Mouse (Mus musculus) megakaryocyte, adult 5-6 weeks (primary cell): Measurements from ENCODE around the gene Med31. TPM values are rescaled to one million over a fixed set of nuclear protein-coding genes. Genes with fewer than 3 reads are reported as not detected.
"Not testable (repeated sequence)": the region's sequence is repeated elsewhere in the genome, so short reads cannot be mapped to it uniquely, and the experiment has no call there.

Source experiments
- ATAC-seq: 2 replicates; pipeline ENCODE4 v1.8.0; 2016; ENCODE audit warnings: mild to moderate bottlenecking, inconsistent platforms; ENCODE audit not compliant: poor library complexity, severe bottlenecking
- total RNA-seq, 2 experiments: library from RNA; stranded (forward) in 1 of 2; stranded (reverse) in 1 of 2; fragments of 153-499, 151-499 nt in 1 of 2; fragments of 221-1000, 200-1000 nt in 1 of 2; gene quantifications; 2 replicates each; pipeline versions ENCODE4 v1.2.3 to v1.2.4; 2015 to 2017

Gene Med31
- total RNA-seq, 2 experiments from 2014 or later, result 19.3 to 26.1 TPM

DNA sequence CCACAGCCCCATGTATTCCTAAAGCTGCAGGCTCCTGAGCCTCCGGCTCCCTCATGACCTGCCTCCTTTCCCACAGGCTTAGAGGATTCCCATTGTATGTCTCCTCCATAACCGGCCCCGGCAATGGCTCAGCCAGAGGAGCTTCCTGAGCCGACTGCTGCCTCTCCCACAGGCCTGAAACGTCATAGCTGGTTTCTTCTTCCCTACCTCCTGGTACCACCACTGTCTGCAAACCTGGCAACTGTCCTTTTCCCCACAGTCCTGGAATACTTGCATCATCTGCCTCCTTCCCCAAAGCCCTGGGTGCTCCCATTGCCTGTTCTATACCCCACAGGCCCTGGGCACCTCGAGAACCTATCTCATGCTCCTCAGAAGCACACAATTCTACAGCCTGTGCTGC, 10.1 kb downstream of the Med31 start:
- no peak for ATAC-seq

DNA sequence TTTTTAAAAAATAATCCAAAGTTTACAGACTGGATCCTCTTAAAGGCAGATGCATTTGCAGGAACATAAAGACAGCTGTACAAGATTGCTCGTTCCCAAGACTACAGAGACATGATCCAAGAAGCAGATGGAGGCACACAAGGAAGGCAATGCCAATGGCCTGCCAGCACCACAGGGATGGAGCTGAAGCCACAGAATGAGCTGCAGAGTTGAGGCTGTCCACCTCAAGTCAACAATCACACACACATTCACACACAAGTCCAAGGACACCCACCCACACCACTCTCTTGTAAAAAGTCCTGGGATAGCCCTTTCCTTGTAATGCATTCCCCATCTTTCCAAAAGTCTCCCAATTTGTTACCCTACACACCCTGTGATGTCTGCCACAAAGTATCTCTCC, 12.0 kb downstream of the Med31 start:
- no peak for ATAC-seq

DNA sequence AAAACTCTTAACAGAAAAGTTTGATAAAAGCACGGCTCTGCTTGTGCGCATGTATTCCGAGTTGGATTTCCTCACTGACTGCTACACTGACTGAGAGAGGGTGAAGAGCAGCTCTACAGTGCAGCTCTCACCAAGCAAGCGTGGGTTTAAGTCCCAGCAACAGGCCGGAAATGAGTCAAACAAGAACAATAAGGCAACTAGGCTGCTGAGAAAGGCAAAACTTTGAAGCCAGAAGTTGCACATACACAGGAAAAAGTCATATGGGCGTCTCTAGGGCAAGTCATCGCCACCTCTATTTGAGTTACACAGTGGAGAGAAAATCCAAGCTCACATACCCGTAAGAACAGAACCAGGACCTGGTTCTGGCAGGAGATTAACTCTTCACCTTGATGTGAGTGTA, 18.9 kb downstream of the Med31 start:
- ATAC-seq, result no peak

DNA sequence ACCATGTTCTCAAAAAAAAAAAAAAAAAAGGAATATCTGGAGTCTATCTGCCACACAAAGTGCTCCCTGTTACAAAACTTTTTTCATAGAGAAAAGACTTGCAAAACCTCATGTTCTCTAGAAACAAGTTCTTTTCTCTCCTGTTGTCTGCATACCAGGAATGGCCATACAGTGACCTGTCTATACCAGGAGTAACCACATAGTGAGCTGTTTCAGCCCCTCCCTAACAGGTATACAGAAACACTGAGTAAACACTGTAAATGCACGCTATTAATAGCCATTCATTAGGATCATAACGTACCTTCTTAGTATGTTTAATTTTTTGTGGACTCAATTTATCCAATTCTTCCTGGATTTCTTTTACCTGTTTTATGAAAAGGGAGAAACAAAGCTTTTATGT, 21.1 kb downstream of the Med31 start:
- no peak for ATAC-seq

DNA sequence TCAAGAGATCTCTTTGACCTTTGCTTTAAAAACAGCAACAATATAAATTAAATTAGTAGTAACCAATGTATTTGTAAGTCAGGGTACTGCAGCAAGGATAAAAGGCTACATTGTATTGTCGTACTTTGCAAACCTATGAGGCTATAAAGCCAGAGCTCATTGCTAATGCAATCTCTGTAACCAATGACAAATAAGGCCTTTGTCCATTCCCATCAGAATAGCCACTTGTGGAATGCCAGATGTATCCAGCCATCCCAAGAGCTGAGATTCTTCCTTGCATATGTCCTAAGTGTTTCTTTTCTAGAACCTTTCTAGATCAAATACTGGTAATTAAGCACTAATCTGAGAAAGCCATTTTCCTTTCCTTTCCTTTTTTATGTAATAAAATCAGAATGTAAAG, 24.5 kb downstream of the Med31 start:
- ATAC-seq, result no peak

DNA sequence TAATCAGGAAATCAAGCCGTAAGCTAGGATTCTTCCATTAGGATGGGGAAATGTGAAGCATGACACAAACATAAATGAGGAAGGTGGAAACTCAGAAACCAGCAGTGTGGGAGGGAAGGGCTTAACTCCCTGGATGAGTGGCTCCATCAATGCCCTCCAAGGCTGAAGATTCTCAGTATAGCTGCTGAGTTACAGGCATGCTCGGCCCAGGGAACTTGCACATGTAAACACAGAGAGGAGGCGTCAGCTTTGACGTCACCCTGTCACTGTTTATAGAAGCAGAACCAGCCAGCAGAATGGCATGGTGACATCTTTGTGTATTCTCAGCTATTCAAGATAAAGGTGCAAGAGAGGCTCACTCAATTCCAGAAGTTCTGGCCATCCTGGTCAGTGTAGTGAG, 31.1 kb downstream of the Med31 start:
- no peak for ATAC-seq

DNA sequence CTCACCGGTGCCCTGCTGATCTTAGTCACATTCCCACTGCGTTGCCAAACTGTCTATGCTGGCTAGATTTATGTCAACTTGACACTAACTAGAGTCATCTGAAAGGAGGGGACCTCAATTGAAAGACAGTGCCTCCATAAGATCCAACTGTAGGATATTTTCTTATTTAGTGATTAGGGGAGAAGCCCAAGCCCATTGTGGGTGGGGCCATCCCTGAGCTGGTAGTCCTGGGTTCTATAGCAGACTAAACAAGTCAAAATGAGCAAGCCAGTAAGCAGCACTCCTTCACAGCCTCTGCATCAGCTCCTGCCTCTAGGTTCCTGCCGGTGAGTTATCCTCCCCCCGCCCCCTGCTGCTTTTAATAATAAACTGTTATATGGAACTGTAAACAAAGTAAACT, 34.3 kb downstream of the Med31 start:
- ATAC-seq, result no peak

DNA sequence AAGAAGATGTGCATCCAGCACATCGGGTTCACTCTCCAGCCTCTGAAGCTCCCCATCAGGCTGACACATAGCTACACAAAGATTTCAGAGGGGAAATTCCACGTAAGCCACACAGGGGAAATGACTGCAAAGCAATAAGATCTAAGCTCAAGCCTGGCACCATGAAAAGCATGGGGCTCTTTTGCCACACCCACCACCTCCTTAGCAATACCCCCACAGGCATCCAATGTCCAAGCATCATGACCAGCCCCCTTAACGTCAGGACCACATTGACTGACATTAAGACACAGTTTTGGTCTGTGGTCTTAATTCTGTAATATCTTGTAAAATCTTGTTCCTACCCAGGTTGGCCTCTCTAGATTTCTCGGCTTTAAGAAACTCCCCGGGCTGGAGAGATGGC, 34.8 kb downstream of the Med31 start:
- ATAC-seq, result no peak

DNA sequence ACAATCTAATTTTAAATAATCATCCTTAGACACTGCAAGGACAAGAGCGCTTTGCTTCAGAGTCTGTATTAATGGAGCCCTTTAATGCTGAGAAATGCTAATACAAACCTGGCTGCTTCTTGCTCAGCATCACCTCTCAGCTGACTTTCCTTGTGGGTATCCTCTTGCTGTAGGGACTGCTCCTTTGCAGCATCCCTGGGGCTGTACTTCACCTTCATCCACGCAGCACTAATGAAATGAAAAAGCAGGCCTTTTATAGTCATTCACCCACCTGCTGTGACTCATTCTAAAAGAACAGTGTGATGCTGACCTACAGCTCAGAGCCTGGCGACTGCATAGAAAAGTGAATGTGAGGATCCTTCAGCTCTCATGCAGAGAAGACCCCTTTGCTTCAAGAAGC, 38.8 kb downstream of the Med31 start:
- no peak for ATAC-seq

DNA sequence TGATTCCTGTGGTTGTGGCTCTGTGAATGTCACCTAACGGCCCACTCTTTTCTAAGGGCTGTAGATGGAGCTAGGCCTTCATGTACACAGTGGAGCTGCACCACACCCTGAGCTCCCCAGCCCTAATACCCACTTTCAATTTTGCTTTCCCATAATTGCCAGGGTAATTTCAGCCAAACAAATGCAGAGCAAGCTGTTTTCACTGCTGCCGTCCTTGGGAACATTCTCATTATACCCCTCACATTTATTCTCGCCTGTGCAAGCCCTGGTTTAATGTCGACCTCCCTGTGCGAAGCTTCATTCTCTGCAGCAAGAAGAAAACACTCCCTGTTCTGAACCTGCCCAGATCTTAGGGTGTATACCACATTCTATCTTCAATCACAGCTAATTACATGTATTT, 39.4 kb downstream of the Med31 start:
- ATAC-seq, result no peak

DNA sequence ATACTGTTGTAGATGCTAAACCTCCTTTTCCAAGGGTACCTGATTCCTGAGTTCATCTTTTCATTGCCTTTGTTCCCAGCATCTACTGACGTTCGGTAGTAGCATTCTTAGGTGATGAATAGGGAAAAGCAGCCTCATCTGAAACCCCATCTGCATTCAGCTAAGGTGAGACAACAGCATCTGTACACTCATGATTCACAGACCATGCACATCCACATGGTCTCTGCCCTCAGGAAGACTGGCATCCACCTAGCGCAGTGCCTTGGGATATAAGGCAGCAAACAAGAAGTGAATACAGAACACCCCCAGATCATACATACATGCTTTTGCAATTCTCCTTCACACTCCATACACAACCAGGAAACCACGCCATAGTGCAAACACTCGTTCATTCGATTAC, 40.7 kb downstream of the Med31 start:
- ATAC-seq, result no peak

DNA sequence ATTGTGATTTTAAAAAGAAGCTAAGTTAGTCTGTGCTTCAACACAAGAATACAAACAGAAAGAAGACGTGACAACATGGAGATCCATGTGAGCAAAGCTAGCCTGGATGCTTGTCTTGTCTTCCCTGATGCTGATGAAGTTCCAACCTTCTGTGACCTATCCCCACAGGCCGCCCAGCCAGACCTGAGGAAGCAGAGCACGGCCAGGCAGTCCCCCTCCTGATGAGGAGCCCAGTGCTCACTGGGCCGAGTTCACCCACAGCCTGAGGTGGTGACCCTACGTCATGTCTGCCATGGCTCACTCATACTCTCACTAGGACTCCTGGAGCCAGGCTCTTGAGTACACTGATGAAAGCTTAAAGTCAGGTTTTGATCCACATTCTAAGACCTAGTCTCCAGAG, 41.9 kb downstream of the Med31 start:
- no peak for ATAC-seq

DNA sequence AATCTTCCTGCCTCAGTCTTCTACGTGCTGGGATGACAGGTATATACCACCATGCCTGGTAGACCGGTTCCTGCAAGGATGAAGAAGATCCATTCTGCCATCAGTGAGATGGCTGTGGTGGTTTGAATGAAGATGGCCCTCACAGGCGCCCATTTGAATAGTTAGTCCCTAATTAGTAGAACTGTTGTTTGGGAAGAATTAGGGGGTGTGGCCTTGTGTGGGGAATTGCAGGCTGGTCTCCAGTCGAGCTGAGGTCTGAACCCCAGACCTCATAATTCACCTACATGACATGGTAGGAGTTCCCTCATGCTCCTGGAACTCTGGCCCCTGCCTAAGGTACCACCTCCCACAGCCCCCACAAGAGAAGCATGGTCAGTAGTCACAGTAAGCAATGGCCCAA, 43.5 kb downstream of the Med31 start:
- not testable (repeated sequence) for ATAC-seq

DNA sequence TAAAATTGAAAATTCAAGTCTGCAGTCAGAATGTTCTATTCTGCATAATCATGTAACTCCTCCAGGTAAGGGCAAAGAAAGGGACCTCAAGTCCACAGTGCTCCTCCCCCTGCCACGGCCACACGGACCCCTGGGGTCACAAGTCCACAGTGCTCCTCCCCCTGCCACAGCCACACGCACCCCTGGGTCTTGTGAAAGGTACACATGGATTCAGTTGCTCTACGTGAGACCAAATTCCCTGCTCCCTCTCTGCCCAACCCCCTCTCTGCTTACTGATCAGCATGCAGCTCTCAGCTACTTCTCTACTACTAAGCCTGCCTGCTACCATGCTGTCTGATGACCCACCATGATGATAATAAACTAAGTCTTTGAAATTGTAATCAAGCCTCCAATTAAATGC, 45.5 kb downstream of the Med31 start:
- ATAC-seq, result no peak

DNA sequence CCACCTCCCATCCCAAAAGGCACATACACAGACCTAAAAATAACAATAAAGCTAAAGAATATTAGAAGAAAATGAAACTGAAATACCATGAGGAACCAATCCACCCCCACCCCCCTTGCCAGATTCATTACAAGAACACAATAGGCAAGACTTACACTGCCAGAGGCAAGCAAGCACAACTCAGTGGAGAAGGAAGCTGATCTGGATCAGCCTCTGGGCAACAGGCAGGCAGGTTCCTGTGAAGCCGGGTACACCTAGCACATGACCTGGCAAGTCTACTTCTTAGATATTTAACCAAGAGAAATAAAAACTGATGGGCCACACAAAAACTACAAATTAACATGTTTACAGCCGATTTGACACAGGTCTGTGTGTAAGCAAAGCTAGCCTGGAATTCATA, 52.2 kb downstream of the Med31 start:
- no peak for ATAC-seq

Other genes starting within 250 kb of the Med31 start
- gene Aipl1, start 178.1 kb downstream of the Med31 start, total RNA-seq (2015), result 0.29 and 0.93 TPM in 2 replicates
- 0.37 and 0.77 TPM in 2 replicates for gene Aipl1, start 178.1 kb downstream of the Med31 start, total RNA-seq (2017)
- 34.0 and 34.1 TPM in 2 replicates for gene Pimreg, start 173.6 kb downstream of the Med31 start, total RNA-seq (2015)
- 16.3 and 17.2 TPM in 2 replicates for gene Pimreg, start 173.6 kb downstream of the Med31 start, total RNA-seq (2017)
- gene Pitpnm3, start 79.8 kb downstream of the Med31 start, total RNA-seq (2015), result not detected in 2 replicates
- gene Pitpnm3, start 79.8 kb downstream of the Med31 start, total RNA-seq (2017), result 0.07 TPM in 1 of 2 replicates, not detected in the other
- gene Gm43951, start 8.8 kb downstream of the Med31 start, total RNA-seq (2015), result not detected in 2 replicates
- gene Gm43951, start 8.8 kb downstream of the Med31 start, total RNA-seq (2017), result 0.11 and 0.24 TPM in 2 replicates
- gene 4933427D14Rik, start 8.1 kb downstream of the Med31 start, total RNA-seq (2015), result 3.6 and 8.8 TPM in 2 replicates
- gene 4933427D14Rik, start 8.1 kb downstream of the Med31 start, total RNA-seq (2017), result 5.6 and 9.4 TPM in 2 replicates
- 137 and 150 TPM in 2 replicates for gene Txndc17, start 8.0 kb downstream of the Med31 start, total RNA-seq (2015)
- gene Txndc17, start 8.0 kb downstream of the Med31 start, total RNA-seq (2017), result 50.6 and 51.3 TPM in 2 replicates
- not detected in 2 replicates for gene Slc13a5, start 51.6 kb upstream of the Med31 start, total RNA-seq (2015)
- not detected in 2 replicates for gene Slc13a5, start 51.6 kb upstream of the Med31 start, total RNA-seq (2017)
- gene Xaf1, start 86.0 kb upstream of the Med31 start, total RNA-seq (2015), result 57.9 and 72.4 TPM in 2 replicates
- gene Xaf1, start 86.0 kb upstream of the Med31 start, total RNA-seq (2017), result 39.8 and 43.3 TPM in 2 replicates
- 0.58 TPM in 1 of 2 replicates, not detected in the other for gene Fbxo39, start 98.9 kb upstream of the Med31 start, total RNA-seq (2015)
- 0.11 TPM in 1 of 2 replicates, not detected in the other for gene Fbxo39, start 98.9 kb upstream of the Med31 start, total RNA-seq (2017)
- gene Tekt1, start 146.8 kb upstream of the Med31 start, total RNA-seq (2015), result not detected in 2 replicates
- not detected in 2 replicates for gene Tekt1, start 146.8 kb upstream of the Med31 start, total RNA-seq (2017)
- gene Smtnl2, start 196.1 kb upstream of the Med31 start, total RNA-seq (2015), result not detected in 2 replicates
- not detected in 2 replicates for gene Smtnl2, start 196.1 kb upstream of the Med31 start, total RNA-seq (2017)
- gene Ggt6, start 219.9 kb upstream of the Med31 start, total RNA-seq (2015), result not detected in 2 replicates
- not detected in 2 replicates for gene Ggt6, start 219.9 kb upstream of the Med31 start, total RNA-seq (2017)
- gene Mybbp1a, start 225.8 kb upstream of the Med31 start, total RNA-seq (2015), result 62.4 and 71.7 TPM in 2 replicates
- gene Mybbp1a, start 225.8 kb upstream of the Med31 start, total RNA-seq (2017), result 35.4 and 36.0 TPM in 2 replicates